Mouse (Mus musculus) ES-E14 (cell line): ENCODE results near the gene Stk16.

Experiments
- CHD2 ChIP-seq: IDR thresholded peaks from 2 replicates; pipeline ENCODE4 v1.6.1; 2014; ENCODE audit warnings: mild to moderate bottlenecking, low read depth, low read length, inconsistent platforms
- HCFC1 ChIP-seq: IDR thresholded peaks from 2 replicates; pipeline ENCODE4 v1.6.1; 2012; ENCODE audit warnings: low read length, inconsistent platforms, borderline replicate concordance; ENCODE audit not compliant: insufficient read depth
- MAFK ChIP-seq: IDR thresholded peaks from 2 replicates; pipeline ENCODE4 v1.6.1; 2014; ENCODE audit warnings: mild to moderate bottlenecking, low read depth, low read length, inconsistent platforms; ENCODE audit not compliant: insufficient read depth
- ZC3H11A ChIP-seq: IDR thresholded peaks from 2 replicates; pipeline ENCODE4 v1.6.1; 2012; ENCODE audit warnings: low read depth, mild to moderate bottlenecking, inconsistent platforms, low read length, borderline replicate concordance
- ZNF384 ChIP-seq: IDR thresholded peaks from 2 replicates; pipeline ENCODE4 v1.6.1; 2012; ENCODE audit warnings: low read depth, low read length, inconsistent platforms

DNA sequence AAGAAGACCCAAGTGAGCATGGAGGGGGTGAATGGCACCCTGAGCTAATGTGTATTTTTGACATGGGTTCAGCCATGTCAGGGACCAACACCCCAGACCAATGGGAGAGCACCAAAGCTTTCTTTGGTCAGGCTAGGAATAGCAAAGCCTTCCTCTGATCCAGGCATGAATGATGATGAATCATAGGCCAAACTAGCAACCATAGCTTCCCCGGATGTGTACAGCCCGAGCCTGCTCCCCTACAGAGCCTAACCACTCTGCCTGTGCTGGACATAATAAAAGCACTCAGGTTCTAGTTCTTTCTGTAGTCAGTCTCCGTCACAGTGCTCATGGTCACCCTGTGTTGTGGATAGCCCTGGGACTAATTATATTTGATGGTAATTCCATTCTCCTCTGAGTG is 10.9 kb downstream of the Stk16 start:
- TF ChIP-seq CHD2, result no peak
- TF ChIP-seq ZNF384, result no peak
- no peak for TF ChIP-seq MAFK
- TF ChIP-seq HCFC1, result no peak
- TF ChIP-seq ZC3H11A, result no peak
